Mouse (Mus musculus) layer of hippocampus, adult 9-10 months (tissue): ENCODE measurements around the gene Lyar.
A peak's percentile ranks its signal among the peaks of the same experiment; 100 is the strongest.

Experiments
- DNase-seq: peaks from one replicate; pipeline ENCODE4 v3.0.0; 2022; ENCODE audit warnings: low spot score

Gene Lyar

DNA sequence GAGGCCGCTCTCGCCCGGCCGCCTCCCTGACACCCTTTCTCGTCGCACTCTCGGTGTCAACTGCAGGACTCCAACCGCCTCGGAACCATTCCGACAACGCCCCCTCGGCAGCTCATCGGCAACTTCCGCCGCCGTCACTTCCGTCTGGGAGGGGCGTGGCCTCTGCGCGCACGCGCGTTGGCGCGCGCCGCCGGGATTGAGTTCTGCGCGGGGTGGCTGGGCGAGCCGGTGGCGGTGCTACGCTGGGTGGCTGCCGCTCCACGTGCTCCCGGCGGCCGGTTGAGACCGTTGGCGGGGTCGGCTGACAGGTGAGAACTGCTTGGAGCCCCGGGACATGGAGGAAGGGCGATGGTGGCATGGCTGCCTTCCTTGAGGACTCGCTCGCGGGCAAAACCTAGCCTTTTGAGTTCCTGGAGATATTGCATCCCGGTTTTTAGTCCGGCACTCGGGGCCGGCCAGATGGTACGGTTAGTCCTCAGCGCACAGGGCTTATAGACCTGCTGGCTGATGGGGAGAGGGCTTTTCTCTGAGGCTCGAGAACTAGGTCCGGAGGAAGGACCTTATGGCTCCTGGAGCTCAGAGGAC, at the start of gene Lyar, which contains the start of gene Zbtb49:
TSS of gene Lyar (plus strand) at position 143 of the 585 bp plus-strand sequence.
TSS of gene Zbtb49 (minus strand) at position 130 of the 585 bp plus-strand sequence.
- DNase-seq, result peak; percentile 84

DNA sequence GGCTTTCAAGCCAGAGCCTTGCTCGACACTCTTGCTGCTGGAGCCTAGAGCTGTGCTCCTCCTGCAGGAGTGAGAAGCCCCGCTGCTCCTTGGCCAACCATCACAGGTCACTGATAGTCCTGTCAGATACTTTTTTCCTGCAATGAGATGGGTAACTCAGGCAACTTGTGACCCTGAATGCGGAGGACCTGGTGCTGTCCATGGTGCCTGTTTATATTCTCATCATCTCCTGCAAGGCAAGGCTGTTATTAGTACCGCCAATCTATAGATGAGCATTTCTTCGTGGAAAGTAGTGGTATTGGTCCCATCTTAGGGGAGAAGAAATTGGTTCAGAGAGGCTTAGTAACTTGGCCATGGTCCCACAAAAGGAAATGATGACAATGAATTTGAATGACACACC, 46.5 kb upstream of the Lyar start:
- no peak for DNase-seq

DNA sequence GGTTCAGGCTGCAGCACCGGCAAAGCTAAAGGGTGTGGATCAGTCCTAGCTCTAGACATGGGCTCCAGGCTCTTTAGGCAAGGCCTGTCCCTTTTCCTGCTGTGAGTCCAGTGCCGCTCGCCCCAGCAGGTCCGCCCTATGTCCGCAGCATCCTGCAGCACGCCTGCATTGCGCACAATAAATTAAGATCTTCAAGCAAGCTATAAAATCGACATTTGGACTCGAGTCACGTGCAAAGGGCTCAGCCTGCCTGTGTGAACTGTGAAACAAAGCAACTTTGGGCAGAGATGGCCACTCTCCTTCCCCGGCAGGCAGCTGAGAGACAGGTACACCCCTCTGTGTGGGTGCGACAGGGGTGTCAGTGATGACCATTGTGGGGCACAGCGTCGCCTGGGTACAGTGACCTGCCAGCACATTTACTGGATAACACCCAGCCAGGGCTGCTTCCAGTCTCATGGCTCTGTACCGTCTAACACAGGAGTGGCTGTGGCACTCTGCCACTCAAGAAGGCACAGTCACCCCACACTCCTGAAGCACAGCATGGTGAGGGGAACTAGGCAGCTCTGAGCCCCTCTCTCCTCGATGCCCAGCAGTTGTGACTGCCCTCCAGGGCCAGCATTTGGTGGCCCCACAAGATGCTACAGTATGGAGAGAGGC, 45.9 kb upstream of the Lyar start:
- DNase-seq, result no peak

- DNase-seq, result no peak
Measured at GRCm38 (mm10) chr5:38184688-38185285, 35.5 kb upstream of the Lyar start.

DNA sequence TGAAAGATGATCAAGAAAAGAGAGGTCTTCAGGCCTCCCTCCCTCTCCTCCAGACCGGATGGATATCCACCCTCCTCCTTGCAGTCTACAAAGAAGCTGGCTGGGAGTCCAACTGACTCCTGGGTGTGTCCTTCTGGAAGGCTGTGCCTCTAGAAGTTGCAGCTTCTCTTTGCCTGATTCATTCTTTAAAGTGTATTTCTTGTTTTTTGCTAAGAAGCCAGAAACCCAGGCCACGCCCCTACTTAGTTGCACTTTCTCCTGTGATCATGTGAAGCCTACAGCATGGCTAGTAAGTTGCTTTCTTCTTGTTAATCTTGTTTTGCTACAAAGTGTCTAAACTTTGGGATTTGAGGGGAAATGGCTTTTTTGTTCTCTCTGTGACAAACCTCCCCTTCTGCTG, 33.3 kb upstream of the Lyar start:
- DNase-seq, result no peak

DNA sequence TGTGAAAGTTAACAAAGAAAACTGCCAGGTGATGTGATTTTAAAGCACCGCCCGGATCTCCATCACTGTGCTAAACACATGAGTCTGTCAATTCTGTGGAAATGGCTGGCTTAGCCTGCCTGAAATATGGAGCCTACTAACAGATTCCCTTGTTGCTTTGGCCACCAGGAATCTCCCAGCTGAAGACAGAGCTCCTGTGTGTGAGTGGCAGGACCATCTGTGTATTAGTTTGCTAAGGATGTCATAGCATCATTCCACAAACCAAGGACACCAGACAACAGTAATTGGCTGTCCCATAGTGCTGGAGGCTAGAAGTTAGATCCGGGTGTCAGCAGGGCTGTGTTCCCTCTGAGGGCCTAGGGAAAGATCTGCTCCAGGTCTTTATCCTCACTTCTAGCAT, 29.4 kb upstream of the Lyar start:
- no peak for DNase-seq

DNA sequence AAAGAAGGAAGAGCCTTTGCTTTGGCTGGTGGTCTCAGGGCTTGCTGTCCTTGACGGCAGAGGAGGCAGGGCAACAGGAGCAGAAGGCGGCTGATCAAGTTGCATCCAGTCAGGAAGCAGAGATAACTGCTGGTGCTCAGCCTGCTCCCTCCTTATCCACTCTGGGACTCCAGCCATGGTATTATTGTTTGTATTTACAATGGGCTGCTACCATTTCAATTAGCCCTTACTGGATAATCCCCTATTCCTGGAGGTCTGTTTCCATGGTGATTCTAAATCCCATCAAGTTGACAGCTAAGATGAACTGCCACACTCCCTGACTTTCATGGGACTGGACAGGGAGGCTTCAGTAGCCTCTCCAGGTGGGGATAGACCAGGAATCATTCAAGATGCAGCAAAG, 25.3 kb upstream of the Lyar start:
- no peak for DNase-seq

DNA sequence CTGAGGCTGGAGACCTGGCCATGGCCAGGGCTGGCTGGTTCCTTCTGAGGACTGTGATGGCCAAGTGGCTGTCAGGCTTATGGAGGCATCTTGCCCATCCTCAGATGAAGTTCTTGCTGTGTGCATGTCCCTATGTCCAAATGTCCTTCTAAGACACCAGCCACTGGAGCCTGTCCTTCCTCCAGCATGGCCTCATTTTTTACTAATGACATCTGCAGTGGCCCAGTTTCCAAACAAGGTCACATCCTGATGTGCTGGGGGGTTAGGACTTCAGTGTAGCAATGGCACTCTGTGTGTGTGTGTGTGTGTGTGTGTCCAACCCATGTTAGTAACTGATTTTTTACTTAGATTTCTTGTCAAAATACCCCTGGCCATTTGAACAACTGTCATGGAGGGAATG, 24.3 kb upstream of the Lyar start:
- DNase-seq, result no peak

- DNase-seq, result no peak
Measured at GRCm38 (mm10) chr5:38196821-38197481, 23.3 kb upstream of the Lyar start.

DNA sequence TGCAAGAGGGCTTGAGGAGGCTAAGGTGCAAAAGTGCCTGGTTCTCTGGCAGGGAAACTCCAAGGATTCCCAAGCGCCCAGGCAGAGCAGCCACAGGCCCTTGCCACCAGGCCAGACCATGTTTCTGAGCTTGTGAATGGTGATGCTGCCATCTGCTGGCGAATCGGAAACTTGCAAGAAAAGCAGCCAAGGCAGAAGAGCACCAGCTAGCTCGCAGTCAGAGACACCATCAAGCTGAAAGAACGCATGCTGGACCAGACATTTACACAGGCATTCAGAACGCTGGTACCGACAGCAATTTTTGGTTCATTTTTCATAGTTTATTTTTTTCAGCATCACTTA, 22.8 kb upstream of the Lyar start:
- DNase-seq, result peak; percentile 75

DNA sequence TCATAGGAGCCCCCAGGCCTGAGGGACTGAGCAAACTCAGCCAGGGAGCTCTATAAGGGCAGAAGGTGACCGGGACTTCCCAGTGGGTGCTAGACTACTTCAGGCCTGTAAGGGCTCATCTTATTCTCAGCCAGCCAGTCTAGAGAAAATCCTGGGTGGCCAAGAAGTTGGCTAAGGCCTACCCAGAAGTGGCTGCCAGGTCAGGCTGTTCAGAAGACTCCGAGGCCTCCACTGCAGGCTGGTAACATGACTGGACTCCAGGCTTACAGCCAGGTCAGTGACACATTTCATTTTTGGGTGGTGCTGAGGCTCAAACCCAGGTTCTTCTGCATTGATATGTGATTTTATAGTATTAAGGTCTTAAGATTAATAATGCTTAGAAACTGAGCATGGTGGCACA, 20.6 kb upstream of the Lyar start:
- DNase-seq, result no peak

DNA sequence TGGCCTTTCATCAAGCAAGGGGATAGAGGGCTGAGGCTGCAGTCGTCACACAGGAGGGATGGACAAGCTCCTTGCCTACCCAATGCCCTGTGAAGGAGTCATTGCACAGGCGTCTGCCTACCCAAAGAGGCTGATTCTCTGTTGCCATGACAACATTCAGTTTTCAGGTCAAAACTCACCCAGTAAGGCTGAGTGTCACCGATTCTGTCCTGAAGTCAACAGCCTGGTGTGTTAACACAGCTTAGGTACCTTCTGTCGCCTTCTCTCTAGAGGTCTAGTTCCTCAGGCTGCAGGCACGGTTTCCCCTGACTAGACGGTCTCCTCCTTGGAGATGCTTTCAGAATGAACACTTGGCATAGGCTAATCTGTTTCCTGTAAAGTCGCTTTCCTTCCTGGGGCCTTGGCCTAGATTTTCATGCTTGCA, 15.0 kb upstream of the Lyar start:
- DNase-seq, result no peak

GRCm38 (mm10) chr5:38208985-38209384, 11.3 kb upstream of the Lyar start:
- no peak for DNase-seq

- DNase-seq, result no peak
Measured at GRCm38 (mm10) chr5:38211691-38212090, 8.6 kb upstream of the Lyar start.

DNA sequence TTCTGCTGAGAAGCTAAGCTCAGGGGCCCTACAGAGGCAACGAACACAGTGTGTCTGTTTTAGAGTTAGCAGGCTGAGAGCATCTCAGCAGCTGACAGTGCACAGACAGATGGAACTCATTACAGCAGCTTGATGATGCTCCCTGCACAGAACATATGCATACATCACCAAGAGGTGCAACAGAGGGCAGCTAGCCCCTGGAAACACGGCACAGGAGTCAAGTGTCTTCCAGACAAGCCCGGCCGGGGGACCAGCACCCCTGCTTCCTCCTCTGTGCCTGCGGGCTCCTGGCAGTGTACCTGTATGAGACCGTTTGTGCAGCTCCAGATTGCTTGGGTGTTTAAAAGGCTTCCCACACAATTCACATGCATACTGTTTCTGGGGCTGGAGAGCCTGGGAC, 7.3 kb upstream of the Lyar start:
- peak; percentile 43 for DNase-seq

- DNase-seq, result no peak
Measured at GRCm38 (mm10) chr5:38219771-38220307, 431 bp upstream of the Lyar start.

DNA sequence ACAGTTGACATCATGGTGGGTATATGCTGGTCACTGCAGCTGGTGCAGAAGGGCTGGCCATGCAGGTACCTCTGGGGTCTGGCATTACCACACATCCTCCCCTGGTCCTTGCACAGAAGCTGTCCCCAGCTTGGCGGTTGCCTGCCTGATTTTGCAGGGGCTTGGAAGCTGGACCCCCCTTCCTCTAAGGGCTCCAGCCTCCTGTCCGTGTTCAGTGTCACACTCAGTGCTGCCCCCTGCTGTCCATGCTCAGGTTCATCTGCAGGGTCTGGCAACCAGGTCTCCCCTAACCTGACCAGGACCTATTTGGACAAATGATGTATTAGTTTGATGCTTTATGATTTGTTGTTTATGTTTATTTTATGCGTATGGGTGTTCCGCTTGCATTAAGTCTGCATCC, 15.2 kb downstream of the Lyar start:
- no peak for DNase-seq

GRCm38 (mm10) chr5:38236627-38237026, 16.4 kb downstream of the Lyar start:
- no peak for DNase-seq

DNA sequence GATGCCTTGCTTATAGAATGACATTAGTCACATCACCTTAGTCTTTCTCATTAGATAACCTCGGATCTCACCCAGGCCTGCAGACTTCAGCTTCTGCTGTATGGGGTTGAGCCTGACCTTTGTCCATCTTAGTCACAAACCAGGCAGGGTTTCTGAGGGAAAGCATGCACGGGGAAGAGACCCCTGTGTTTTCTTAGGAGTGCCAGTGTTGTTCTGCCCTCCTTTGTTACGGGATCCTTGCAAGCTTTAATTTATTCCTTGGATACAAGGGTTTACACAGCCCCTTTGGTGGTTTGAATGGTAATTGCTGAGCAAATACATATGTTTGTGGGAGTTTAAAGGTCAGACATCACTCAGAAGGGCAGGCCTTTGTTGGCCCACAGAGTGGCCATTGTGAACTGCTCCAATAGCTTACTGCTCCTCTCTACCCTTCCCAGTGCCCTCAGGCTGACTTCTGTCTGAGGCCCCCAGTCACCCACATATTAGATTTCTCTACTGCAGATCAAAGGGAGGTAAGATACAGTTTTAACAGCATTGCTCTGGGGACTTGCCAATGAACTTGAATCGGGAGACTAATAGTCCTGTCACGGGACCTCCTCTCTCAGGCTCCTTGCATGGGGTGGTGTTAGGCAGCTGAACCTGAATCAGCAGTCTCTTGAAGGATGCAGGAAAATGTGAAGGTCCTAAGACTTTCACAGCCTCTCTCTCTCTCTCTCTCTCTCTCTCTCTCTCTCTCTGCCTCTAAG, 20.6 kb downstream of the Lyar start:
- no peak for DNase-seq

- no peak for DNase-seq
Measured at GRCm38 (mm10) chr5:38241473-38241834, 21.2 kb downstream of the Lyar start.

DNA sequence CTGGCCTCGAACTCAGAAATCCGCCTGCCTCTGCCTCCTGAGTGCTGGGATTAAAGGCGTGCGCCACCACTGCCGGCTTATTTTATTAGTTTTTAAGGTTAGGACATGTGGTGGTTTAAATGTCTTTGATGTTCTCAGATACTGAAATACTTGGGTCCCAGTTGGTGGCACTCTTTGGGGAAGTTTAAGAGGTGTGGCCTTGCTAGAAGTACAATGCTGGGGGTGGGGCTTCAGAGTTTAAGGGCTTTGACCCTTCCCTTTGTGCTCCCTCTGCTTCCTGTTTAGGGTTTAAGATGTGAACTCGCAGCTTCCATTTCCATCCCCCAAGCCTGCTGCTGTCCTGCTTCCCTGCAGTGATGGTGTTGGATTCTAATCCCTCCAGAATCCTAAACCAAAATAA, 21.7 kb downstream of the Lyar start:
- DNase-seq, result no peak

DNA sequence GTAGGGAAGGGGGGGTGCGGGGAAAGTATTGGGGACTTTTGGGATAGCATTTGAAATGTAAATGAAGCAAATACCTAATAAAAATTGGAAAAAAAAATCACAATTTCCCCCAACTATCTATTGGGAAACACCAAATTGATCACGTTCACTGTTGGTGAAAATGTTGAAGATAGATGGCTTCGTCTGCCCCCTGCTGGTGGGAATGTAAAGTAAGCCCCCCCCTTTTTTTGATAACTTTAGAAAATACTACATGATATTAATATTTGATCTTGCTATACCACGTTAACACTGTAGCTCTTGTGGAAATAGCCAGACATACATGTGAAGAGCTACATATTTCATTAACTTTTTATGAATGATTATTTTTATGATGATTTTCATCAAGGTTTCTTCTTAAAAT, 34.9 kb downstream of the Lyar start:
- no peak for DNase-seq
